Comparison of ENCODE assay signal across 15 mouse cellular contexts in the genomic region with DNA sequence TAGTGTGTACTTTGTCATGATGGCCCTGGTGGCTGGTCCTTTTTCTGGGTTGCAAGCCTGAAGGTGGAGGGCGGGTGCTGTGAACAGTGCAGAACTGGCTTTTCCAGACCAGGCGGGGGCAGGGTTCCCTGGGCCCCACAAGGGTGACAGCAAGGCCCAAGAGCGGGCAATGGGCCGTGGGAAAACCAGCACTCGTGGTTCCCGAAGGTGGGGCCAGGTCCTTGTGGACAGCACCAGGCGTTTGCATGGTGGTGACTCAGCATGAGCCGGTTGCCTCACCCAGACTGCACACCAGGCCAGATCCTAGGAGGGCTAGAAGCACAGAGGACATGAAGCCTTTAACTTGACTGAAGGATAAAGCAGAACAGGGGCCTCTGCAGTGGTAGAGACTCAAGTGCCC. TPM values are rescaled to one million over a fixed set of nuclear protein-coding genes. Genes with fewer than 3 reads are reported as not detected.
A peak's percentile ranks its signal among the peaks of the same experiment; 100 is the strongest.
DNase-seq lines count a peak whose midpoint lies in the region; ATAC-seq lines count a peak whose summit lies in the region.
"Had no signal": no experiment of that assay in that cellular context is flagged by ENCODE, and none has a peak within 500 bp of the region (broad histone marks: within the 10 kb centered on the region; RNA-seq: fewer than 3 reads in every experiment).

No protein-coding gene starts in this region.

- H3K4me3 ChIP-seq in intestine, embryonic 15.5 days (replicated peaks) = no peak overlapping the region
- H3K4me3 ChIP-seq: forebrain, embryonic 13.5 days; lung, embryonic 15.5 days had no signal

- peak overlapping the region; percentile 32 for H3K4me2 ChIP-seq in intestine, embryonic 15.5 days (replicated peaks)
- H3K4me2 ChIP-seq: forebrain, embryonic 13.5 days; lung, embryonic 15.5 days had no signal

- WGBS in intestine, embryonic 15.5 days = 39% methylated on average over 8 of the region's 8 CpGs

- H3K27me3 ChIP-seq in intestine, embryonic 15.5 days (replicated peaks) = no peaks in the 10 kb centered on the region; the same call in 1 of the 2 replicates
- H3K27me3 ChIP-seq: forebrain, embryonic 13.5 days had no signal

- no peak overlapping the region for H3K9ac ChIP-seq in intestine, embryonic 15.5 days
- H3K9ac ChIP-seq: forebrain, embryonic 13.5 days; lung, embryonic 15.5 days had no signal

- peak; percentile 71 for ATAC-seq in intestine, embryonic 15.5 days
- ATAC-seq in megakaryocyte progenitor cell, adult 5-6 weeks (replicated peaks; ENCODE audit: poor library complexity) = peak; percentile 67
- no peak for ATAC-seq in inflammation-experienced regulatory T-cells, adult 6 months
- ATAC-seq: forebrain, embryonic 13.5 days had no signal

- H3K36me3 ChIP-seq in intestine, embryonic 15.5 days = no peaks in the 10 kb centered on the region
- H3K36me3 ChIP-seq: lung, embryonic 15.5 days had no signal

- H3K4me1 ChIP-seq in intestine, embryonic 15.5 days (replicated peaks) = peaks cover 73% of the 10 kb centered on the region

- no peaks in the 10 kb centered on the region for H3K9me3 ChIP-seq in intestine, embryonic 15.5 days
- H3K9me3 ChIP-seq: forebrain, embryonic 13.5 days; lung, embryonic 15.5 days had no signal

- peak overlapping the region; percentile 62; the same call in 1 of the 2 replicates for H3K27ac ChIP-seq in intestine, embryonic 15.5 days
- H3K27ac ChIP-seq: forebrain, embryonic 13.5 days; lung, embryonic 15.5 days had no signal

- peak; percentile 81 to 86 for DNase-seq in lung, adult 18-20 months
- no peak for DNase-seq in lung, postnatal 14 days
- peak; percentile 29 for DNase-seq in MN1 (ENCODE audit: low spot score)
- DNase-seq in left cerebral cortex, adult 9 months (ENCODE audit: low spot score in 2 of 2) = no peak
- no peak for DNase-seq in retina, postnatal 1 day

RNA-seq across cellular contexts. Expression of a gene that starts 7.9 kb away (rescaled TPM):
- 14.3 and 19.3 TPM in 2 replicates for polyA plus RNA-seq in intestine, embryonic 15.5 days (2015; fragmentation: Nextera tagmentation; extraction: Ambion mirVana)
- total RNA-seq in megakaryocyte progenitor cell, adult 5-6 weeks (2015) = 0.42 and 0.51 TPM in 2 replicates
- total RNA-seq in megakaryocyte progenitor cell, adult 5-6 weeks (2017) = 0.78 and 1.3 TPM in 2 replicates
- polyA plus RNA-seq in inflammation-experienced regulatory T-cells, adult 6 months (2017; shearing (Covaris generic)) = 1 to 10 TPM in 1 of 3 experiments, under 1 TPM in 2; 0.54 to 1.2 (median 0.59) TPM

RNA-seq across cellular contexts. Expression of a gene that starts 24.1 kb away (rescaled TPM):
- polyA plus RNA-seq in intestine, embryonic 15.5 days (2015; fragmentation: Nextera tagmentation; extraction: Ambion mirVana) = 16.4 and 18.5 TPM in 2 replicates
- total RNA-seq in megakaryocyte progenitor cell, adult 5-6 weeks (2015) = 11.4 and 12.5 TPM in 2 replicates
- total RNA-seq in megakaryocyte progenitor cell, adult 5-6 weeks (2017) = 16.1 and 17.6 TPM in 2 replicates
- polyA plus RNA-seq in inflammation-experienced regulatory T-cells, adult 6 months (2017; shearing (Covaris generic)) = 10 to 100 TPM; 55.3 to 73.9 (median 67.2) TPM

RNA-seq across cellular contexts. Expression of a gene that starts 38.7 kb away (rescaled TPM):
- 94.8 and 106 TPM in 2 replicates for polyA plus RNA-seq in intestine, embryonic 15.5 days (2015; fragmentation: Nextera tagmentation; extraction: Ambion mirVana)
- total RNA-seq in megakaryocyte progenitor cell, adult 5-6 weeks (2015) = 23.7 and 28.9 TPM in 2 replicates
- 35.8 and 38.7 TPM in 2 replicates for total RNA-seq in megakaryocyte progenitor cell, adult 5-6 weeks (2017)
- polyA plus RNA-seq in inflammation-experienced regulatory T-cells, adult 6 months (2017; shearing (Covaris generic)) = 10 to 100 TPM; 46.6 to 50.3 (median 47.0) TPM

RNA-seq across cellular contexts. Expression of a gene that starts 41.8 kb away (rescaled TPM):
- not detected in 2 replicates for polyA plus RNA-seq in intestine, embryonic 15.5 days (2015; fragmentation: Nextera tagmentation; extraction: Ambion mirVana)
- 0.30 TPM in 1 of 2 replicates, not detected in the other for total RNA-seq in megakaryocyte progenitor cell, adult 5-6 weeks (2015)
- total RNA-seq in megakaryocyte progenitor cell, adult 5-6 weeks (2017) = 0.54 TPM in 1 of 2 replicates, not detected in the other
- polyA plus RNA-seq in inflammation-experienced regulatory T-cells, adult 6 months (2017; shearing (Covaris generic)) = not detected
- total RNA-seq: heart, adult 8-10 months; layer of hippocampus, postnatal 10 days had no signal
- polyA plus RNA-seq: brain, embryonic 14.5 days; cortical plate, adult 2 months; forebrain, embryonic 13.5 days; lung, embryonic 15.5 days; thymus, postnatal 0 days had no signal

RNA-seq across cellular contexts. Expression of a gene that starts 45.9 kb away (rescaled TPM):
- not detected in 2 replicates for polyA plus RNA-seq in intestine, embryonic 15.5 days (2015; fragmentation: Nextera tagmentation; extraction: Ambion mirVana)
- not detected in 2 replicates for total RNA-seq in megakaryocyte progenitor cell, adult 5-6 weeks (2015)
- not detected in 2 replicates for total RNA-seq in megakaryocyte progenitor cell, adult 5-6 weeks (2017)
- polyA plus RNA-seq in inflammation-experienced regulatory T-cells, adult 6 months (2017; shearing (Covaris generic)) = not detected
- total RNA-seq: heart, adult 8-10 months; layer of hippocampus, postnatal 10 days had no signal
- polyA plus RNA-seq: forebrain, embryonic 13.5 days had no signal

Comparison
In these comparisons a context has a peak if more than half of its experiments do, and no peak if none do; other contexts are left out.
1. DNase-seq: peak in lung, adult 18-20 months (2 of 2) and MN1 (single experiment); none in lung, postnatal 14 days (single experiment), left cerebral cortex, adult 9 months (0 of 2) and retina, postnatal 1 day (single experiment).